Mouse (Mus musculus) midbrain, embryonic 11.5 days (tissue): ENCODE measurements at regions not wholly inside any gene's neighbourhood (a gene's known extent, or its start where the extent isn't known, plus 50 kb on each side); places are given as distances from the start of the nearest gene placed in this dataset.

Experiments used
- ATAC-seq: fragments of 200-750 bp; cut with Nextera tagmentation; 2 replicates; pipeline ENCODE4 v1.8.0; 2017; ENCODE audit warnings: moderate TSS enrichment, moderate library complexity; ENCODE audit not compliant: low FRiP score
- DNase-seq: peaks from one replicate; pipeline ENCODE4 v3.0.0; 2015; ENCODE audit warnings: low spot score; ENCODE audit errors: missing footprints
- H3K27ac ChIP-seq: fragments of 300-500 bp; sonication (generic); 2 replicates; pipeline ENCODE4 v1.5.1; 2014; ENCODE audit warnings: low read depth, low read length
- H3K27me3 ChIP-seq: fragments of 300-500 bp; sonication (generic); 2 replicates; pipeline ENCODE4 v1.6.1; 2014; ENCODE audit warnings: mild to moderate bottlenecking, low read length, moderate library complexity, mixed read lengths; ENCODE audit not compliant: control insufficient read depth, insufficient read depth
- H3K36me3 ChIP-seq: fragments of 300-500 bp; sonication (generic); 2 replicates; pipeline ENCODE4 v1.6.1; 2014; ENCODE audit warnings: mild to moderate bottlenecking, low read length, moderate library complexity, mixed read lengths; ENCODE audit not compliant: control insufficient read depth, insufficient read depth
- H3K4me1 ChIP-seq: fragments of 300-500 bp; sonication (generic); 2 replicates; pipeline ENCODE4 v1.6.1; 2014; ENCODE audit warnings: low read length; ENCODE audit not compliant: control insufficient read depth, insufficient read depth
- H3K4me2 ChIP-seq: fragments of 300-500 bp; sonication (generic); 2 replicates; pipeline ENCODE4 v1.6.1; 2014; ENCODE audit warnings: mild to moderate bottlenecking, moderate library complexity
- H3K4me3 ChIP-seq: fragments of 300-500 bp; sonication (generic); 2 replicates; pipeline ENCODE4 v1.5.1; 2014; ENCODE audit warnings: low read depth, low read length
- H3K9ac ChIP-seq: fragments of 300-500 bp; sonication (generic); 2 replicates; pipeline ENCODE4 v1.6.1; 2014; ENCODE audit warnings: low read length
- H3K9me3 ChIP-seq: fragments of 300-500 bp; sonication (generic); 2 replicates; pipeline ENCODE4 v1.6.1; 2016; ENCODE audit warnings: low read length; ENCODE audit not compliant: control insufficient read depth
- WGBS: fragments of 180-500 bp; shearing (Covaris S2); extraction: QIAGEN DNeasy Blood & Tissue Kit; methylation state at CpG from one replicate; pipeline ENCODE4 v1.1.7; 2014; 5-methylcytosine and 5-hydroxymethylcytosine counted together

DNA sequence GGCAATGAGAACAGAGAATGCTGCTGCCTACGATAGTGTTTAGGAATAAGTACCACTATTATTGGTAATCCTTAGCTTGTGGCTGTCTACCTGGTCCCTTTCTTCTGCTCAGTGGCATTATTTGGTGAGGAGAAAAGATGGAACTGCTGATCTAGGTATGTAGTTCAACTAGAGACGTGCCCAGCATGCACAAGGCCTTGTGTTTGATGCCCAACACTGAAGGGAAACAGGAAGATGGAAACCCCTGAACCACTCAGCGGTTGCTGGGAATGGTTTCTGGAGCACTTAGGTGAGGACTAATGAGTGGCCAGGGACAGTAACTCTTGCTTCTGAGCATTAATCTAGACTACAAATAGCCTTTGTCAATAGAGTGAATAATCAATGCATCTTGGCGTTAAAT lies 1145.5 kb downstream of the Adam3 start:
- Histone ChIP-seq H3K27ac (no peak overlapping the region), H3K4me1 (no peaks in the 10 kb centered on the region), H3K36me3 (no peaks in the 10 kb centered on the region), H3K4me3 (no peak overlapping the region), H3K4me2 (no peak overlapping the region), H3K9me3 (no peaks in the 10 kb centered on the region), H3K27me3 (no peaks in the 10 kb centered on the region), H3K9ac (no peak overlapping the region)
- WGBS: 89% methylated on average over 4 of the region's 4 CpGs
- DNase-seq (peak; percentile 49), ATAC-seq (no peak)

DNA sequence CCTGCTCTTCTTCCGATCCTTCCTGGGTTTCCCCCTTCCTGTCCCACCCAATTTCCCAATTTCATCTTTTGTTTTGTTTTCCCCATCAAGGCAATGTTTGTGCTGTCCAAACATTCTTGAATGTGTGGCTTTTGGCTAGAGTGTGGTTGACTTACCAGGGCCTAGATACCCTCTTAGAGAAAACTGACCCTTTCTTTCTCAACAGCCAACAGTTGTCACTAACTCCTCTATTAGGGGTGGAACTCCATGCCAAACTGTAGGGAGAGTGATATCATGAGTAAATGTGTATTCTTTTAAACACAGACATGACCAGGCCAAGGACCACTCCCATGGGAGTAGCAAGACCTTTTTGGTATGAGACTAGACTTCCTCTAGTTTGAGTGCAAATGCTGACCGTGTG lies 1145.0 kb downstream of the Adam3 start:
- H3K27ac ChIP-seq: no peak overlapping the region
- no peaks in the 10 kb centered on the region for H3K27me3 ChIP-seq
- H3K4me2 ChIP-seq: no peak overlapping the region
- no peak overlapping the region for H3K9ac ChIP-seq
- H3K4me3 ChIP-seq: no peak overlapping the region
- H3K36me3 ChIP-seq: no peaks in the 10 kb centered on the region
- H3K9me3 ChIP-seq: no peaks in the 10 kb centered on the region
- no peaks in the 10 kb centered on the region for H3K4me1 ChIP-seq
- ATAC-seq (no peak), DNase-seq (peak; percentile 45)
- WGBS: 92% methylated on average over 2 of the region's 2 CpGs
